Mouse (Mus musculus) right cerebral cortex, postnatal 10 days (tissue): ENCODE results near the gene Tldc2.
A peak's percentile ranks its signal among the peaks of the same experiment; 100 is the strongest.

ENCODE experiments used
- DNase-seq, 2 experiments: peaks; one replicate each; pipeline ENCODE4 v3.0.0; 2021; ENCODE audit warnings: low spot score in 2 of 2

The Tldc2 gene

DNA sequence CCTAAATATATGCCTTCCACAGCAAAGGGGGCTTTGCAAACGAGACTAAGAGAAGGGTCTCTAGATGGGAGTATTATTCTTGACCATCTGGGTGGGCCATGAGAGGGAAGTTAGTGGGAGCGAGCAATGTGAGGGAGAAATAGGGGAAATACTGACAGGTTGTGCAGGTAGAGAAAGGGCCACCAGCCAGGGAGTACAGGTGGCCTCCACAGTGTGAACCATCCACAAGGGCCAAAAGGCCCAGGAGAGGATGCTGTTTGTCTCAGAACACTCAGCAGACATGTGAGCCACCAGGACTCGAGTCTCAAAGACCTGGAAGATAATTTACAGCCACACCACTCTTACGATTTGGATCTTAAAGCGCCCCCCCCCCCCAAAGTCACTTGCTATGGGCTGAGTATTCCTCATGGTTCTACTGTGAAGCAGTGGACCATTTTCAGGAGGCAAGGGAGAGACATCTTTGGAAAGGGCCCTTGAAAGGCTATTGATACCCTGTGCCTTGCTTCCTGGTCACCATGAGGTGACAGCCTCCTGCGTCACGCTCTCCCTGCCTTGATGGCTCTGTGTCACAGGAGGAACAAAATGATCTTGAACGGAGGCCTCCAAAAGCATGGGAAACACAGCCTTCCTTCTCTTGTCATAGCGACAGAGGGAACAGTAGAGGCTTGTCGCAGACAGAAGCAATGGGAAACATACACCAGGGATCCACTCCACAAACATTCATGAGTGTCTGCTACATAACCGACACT lies 26.1 kb upstream of the Tldc2 start:
- no peak for DNase-seq

DNA sequence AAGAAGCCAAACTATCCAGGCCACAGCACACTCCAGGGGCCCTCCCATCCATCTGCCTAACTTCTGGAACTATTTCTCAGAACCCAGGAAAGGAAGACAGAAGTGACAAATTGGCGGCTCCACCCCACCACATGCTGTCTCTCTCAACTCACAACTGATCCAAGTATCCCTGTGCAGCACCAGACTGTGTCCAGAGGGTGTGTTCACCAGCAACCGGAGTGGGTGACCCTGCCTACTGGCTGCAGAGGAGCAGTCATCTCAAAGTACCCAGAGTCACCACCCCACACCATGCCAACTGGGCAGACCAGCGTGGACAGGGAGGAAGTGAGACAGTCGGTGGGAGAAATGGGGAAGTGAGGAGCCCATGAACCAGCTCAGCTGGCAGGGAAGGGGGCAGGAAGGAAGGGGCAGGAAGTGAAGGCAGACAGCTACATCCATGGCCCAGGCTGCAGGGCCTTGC lies 23.6 kb upstream of the Tldc2 start:
- peak; percentile 76 to 79 for DNase-seq

DNA sequence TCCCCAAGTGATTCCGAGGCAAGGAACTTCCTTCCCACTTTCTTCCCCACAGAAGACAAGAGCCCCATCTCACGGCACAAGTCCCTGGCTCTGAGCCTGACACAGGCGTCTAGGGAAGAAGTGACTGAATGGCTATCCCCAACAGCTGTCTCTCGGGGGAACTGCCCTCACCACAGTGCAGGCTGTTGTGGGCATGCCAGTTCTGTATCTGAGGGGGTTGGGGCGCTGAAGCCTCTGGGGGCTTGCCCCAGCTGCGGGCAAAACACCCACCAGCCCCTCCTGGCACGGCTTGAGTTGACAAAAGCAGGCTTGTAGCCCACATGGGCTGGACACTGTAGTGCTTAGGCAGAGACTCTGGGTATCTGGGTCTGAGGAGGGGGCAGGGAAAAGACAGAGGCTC lies 22.7 kb upstream of the Tldc2 start:
- DNase-seq = peak; percentile 81 to 83

DNA sequence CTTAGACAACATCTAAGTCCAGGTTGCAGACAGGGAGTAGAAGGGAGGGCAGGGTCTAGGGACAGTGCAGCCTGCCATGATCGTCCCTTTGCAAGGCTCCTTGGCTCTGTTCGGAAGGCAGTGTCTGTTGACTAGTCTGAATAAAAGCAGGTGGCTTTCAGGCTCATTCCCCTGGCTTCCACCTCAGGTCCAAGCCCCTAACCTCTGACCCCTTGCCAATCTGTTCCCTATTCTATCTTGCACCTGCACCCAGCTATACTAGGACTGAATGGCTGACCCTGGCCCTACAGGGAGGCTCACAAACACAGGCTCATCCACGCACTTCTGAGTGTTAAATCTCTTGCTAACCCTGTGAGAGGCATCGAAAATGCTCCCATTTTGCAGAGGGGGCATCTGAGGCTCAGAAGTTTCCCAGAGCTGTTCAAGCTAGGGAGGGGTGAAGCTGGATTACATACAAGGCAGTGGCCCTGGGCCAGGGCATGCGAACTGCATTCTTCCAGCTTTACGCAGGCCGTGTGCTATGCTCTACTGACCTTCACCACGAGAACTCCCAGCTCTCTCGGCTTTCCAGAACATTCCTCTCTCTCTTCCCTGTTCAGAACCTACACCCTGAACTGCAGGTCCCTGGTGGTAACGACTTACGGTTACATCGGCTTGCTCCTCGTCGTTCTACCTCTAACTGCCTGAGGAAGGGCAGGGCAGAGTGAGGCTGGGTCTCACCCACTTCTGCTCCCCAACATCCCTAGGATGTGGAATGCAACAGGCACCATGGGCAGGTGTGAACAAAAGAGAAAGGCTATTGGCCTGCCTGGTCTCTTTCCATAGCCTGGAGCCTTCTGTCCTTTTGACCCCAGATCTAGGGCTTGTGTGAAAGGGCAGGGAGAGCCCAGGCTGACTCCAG lies 21.6 kb upstream of the Tldc2 start:
- no peak for DNase-seq

DNA sequence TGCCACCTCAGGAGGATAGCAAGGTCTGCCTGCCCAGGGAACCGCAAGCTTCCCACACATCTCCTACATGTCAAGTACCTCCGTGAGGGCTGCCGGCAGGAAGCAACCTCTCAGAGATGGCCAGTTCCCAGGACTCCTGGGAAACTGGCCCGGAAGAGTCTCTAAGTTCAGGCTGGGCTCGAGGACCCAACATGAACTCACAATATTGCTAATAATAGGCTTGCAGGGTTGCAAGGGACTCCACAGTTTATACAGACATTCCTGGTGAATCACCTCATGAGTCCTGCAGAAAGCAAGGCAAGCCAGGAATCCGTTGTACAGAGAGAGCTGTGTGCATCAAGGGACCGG lies 21.0 kb upstream of the Tldc2 start:
- DNase-seq = no peak

DNA sequence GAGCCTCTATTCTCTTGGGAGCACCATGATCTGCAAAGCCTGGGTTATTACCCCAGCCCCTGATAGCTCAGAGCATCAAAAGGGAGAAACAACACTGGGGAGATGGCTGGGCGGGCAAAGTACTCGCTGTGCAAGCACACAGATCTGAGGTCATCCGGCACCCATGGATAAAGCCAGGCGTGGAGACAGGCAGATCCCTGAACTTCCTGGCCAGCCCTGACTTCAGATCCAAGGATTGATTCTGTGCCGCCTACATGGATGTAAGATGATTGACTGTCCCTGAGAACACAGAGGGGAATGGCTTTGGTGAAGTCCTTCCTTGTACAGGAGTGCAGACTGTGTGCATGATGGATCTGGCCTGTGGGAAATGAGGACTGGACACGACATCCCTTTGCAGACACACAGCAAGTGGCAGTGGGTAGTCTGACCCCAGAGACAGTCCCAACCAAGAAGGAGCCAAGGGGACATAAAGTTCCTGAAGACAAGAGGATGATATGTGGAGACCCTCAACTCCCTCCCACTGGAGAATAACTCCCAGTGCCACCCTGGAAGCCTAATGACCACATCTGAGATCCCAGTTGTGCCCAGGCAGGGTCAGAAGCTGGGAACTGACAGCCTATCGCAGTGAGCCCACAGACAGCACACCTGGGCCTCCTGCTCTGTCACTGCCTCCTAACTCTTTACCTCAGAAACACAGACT lies 20.0 kb upstream of the Tldc2 start:
- no peak for DNase-seq

DNA sequence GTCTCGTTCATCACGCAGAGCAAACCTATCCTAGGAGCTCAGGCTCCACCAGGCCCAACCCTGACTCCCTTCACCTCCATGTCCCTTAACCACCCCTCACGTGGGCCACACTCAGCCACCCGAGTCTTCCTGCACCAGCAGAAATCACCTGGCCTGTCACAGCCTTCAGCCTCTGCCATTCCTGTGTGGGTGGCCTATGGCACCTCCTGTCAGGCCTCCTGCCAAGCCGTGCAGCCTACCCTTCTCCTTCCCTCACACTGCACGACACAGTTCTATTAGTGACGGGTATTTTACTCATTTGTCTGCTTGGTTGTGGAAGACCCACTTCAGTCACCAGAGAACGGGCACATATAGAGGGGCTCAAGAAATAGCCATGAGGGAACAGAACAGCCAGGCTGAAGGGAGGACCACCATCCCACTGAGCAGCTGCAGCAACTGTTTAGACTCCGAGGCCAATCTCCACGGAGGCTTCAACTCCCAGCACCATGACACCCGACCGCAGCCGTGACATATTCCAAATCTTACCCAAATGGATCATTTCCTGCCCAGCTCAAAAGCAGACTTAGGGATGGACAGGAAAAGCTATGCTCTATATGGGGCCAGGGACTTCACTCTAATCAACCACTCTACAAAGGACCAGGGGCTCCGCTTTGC lies 18.0 kb upstream of the Tldc2 start:
- DNase-seq = no peak

DNA sequence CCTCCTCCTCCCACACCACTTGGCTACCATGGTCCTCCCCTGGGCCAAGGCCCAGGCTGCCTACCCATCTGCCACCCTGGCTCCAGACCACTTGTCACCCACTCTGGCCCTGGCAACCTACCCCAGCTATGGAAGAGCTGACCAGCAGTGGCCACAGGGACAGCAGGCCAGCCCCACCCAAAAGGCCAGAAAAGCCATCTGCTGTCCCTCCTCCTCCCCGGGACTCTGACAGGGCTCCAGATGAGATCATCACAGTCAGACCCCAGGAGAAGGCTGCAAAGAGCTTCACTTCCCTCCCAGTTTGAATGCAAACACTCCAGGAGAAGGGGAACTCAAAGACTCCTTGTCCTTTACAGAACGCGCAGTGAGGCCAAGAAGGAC lies 17.5 kb upstream of the Tldc2 start:
- DNase-seq = peak in 1 of 2 experiments; percentile 48

DNA sequence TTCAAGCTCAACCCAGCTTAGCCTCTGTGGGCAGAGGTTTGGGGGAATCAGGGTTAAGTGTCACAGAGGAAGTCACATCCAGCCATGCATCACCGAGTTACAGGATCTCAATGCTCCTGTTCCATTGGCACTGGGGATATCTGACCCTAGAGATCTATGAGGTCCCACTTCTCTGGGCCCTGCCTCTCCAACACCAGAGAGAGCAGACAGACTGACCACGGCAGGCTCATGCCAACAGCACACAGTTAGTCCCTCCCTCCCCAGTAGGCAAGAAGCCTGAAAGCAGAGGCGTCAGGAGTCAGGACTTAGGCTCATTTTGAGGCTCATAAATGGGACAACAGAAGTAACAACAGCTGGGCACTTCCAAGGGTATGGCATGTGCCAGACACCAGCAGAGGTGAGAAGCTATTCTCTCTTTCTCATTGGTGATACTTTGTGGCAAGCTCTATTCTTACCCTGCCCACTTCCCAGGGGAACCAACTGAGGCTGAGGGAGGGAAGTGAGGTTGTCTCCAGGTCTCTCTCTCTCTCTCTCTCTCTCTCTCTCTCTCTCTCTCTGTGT lies 17.0 kb upstream of the Tldc2 start:
- no peak for DNase-seq

DNA sequence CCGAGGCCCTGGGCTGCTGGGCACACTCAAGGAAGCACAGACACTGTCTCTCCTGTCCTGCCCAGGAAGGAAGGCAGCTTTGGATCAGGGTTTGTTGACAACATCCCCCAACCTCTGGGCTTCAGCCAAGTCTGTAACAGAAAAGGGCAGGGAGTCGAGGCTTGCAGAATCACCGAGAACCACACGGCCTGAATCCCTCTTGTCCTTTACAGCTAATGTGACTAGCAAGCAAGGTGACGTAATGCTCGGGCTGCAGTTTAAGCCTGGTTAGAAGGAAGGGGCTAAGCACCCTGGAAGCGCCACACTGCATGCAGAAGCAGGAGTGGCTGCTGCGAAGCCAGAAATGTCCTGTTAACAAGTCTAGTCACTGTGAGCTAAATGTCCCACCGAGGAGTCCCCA lies 16.5 kb upstream of the Tldc2 start:
- peak; percentile 71 to 75 for DNase-seq

DNA sequence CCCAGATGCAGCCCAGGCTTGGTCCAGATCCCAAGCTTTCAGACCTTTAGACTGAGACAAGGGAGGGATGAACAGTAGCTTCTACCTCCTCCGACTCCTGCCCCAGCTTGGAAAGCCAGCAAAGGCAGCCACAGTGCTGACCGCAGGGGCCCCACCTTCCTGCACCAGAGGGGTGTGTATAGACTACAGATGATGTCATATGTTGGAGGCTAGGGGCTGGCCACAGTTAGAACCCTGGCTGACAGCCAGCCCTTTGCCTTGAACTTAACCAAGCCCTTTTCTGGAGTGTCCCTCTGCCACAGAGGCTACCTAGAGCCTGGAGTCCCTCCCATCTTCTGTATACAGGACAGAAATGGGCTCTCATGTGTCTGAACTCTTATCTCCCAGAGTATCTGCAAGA lies 15.3 kb upstream of the Tldc2 start:
- DNase-seq = peak; percentile 61 to 65

DNA sequence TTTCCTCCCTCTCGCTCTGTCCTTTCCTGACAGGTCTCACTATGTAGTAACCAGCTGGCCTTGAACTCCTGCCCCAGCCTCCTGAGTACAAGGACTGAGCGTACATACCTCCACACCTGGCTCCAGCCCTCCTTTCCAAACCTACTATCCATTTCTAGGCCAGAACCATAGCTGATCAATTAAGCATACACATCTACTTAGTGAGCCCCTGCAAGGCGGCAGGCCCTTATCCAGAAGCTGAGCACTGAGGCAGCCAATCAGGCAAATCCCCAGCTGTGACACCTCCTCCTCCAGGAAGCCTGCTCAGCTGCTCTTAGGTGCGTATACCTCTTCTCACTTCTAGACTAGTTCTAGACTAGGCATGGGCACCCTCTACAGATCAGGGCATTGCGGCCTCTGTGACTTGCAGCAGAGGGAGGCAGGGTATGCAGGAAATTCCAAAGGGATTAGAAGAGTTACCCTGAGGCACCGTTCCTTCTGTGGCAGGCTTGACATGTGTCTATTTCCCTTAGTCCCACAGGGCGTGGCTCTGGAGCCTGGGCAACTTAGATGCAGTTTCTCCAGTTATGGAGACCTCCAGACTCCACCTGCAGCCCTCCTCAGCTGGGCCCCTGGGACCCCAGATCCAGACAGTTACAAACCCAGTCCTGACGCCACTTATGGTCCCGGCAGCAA lies 14.4 kb upstream of the Tldc2 start:
- no peak for DNase-seq

DNA sequence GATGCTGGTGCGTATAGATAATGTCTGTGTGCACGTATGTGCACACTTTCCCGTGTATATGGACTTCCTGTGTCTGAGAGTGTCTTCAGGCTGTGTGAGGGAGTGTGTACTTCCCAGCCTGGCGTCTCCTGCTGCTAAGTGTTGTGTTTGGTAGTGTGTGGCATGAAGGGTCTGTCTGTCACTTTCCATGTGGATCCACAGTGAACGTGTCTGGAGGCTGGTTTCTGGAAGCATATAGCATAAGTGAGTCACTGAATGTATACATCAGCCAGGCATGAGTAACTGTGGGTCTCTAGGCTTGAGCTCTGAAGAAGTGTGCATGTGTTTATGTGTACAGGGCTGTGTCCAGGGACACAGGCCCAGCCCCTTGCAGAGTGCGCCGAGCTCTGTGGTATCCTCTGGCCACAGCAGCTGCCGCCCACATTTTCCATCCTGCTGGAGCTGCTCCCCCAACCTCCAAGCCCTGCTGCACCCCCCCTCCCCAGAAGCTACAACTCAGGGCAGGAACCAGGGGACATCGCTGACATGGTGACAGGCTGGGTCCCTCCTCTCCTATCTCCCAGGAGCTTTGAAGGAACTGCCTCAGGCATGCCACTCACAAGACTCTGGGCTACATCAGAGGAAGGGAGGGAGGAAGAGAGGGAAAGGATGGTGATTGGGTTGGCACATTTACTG lies 13.3 kb upstream of the Tldc2 start:
- DNase-seq = no peak

DNA sequence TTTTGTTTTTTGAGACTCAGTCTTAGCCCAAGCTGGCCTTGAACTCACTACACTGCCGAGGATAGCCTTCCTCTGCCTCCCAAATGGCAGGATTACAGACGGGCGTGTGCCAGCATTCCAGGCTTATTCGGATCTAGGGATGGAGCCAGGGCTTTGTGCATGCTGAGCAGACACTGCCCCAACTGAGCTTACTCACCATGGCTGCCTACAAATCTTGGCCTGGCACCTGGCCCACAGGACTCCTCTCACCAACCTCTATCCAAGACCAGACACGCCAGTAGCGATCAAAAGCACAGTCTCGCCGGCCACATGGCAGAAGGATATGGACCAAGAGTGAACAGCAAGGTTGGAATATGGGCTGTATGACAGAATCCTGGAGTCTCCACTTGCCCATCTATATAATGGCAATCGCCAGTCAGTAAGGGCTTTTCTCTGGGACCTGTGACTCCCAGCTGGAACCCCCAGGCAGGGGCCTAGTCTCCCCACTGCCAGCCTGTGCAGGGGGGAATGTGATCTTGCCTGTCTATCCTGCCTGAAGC lies 12.6 kb upstream of the Tldc2 start:
- DNase-seq = peak; percentile 68 to 71

DNA sequence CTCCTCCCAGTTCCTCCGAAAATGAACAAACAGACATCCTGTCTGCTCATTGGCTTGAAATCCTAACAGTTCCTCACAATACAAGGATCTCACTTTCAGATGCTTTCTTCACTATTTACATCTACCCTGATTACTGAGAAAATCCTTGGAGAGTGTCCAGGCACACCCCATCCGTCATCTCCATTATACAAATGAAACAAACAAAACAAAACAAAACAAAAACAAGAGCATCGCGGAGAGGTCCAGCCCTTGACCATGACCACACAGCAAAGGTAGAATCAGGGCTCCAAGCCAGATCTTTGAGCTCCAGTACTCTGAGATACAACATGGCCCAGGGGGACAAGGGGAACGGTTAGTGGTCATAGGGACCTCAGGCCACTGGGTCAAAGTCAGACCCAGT lies 12.1 kb upstream of the Tldc2 start:
- no peak for DNase-seq

DNA sequence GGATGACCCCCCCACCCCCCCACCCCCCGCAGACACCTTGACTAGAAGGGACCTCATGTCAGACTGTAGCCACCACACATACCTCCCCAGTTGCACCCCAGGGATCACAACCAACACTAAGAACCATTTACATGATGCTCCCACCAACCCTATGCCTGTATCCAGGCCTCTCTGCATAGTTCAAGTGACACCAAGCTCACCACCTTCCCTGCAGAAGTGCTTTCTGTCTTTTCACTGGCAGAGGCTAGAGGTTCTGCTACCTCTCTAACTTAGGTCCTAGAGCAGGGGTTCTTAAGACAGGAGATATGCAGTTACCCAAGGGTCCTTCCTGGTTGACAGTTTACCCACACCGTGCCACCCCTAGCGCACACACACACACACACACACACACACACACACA lies 11.6 kb upstream of the Tldc2 start:
- DNase-seq = no peak

DNA sequence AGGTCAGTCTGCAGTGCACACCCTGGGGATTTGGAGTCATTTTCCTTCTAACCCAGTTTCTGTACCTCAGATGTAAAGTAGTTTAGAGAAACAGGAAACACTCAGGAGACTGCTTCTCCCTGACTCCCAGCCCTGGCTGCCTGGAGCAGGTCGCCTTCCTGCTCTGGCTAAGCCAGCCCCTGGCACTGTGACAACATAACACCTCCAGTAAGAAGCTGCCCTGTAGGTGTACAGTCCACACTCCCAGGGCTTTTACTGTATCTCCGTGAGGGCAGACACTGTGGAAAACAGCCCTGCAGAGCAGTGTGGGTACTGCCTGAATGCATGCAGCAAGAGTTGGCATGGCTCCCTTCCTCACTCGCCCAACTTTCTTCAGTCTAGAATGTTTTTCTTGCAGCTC lies 11.2 kb upstream of the Tldc2 start:
- DNase-seq = peak; percentile 69 to 71

DNA sequence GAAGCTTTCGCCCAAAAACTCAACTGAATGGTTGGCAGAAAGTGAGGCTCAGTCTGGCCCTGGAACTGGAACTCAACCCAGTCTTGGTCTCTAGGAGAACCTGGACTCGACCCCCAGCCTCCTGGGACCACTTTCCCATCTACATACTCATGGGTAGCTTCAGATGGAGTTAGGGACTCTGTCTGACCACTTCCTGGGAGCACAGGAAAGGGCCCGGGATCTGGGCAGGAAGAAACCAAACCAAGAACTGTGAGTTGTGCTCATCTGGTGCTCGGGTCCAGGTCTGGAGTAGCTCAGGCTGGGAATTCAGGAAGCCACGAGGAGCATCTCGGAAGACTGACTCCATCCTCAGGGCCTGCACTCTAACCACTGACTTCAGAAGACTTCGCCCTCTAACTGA lies 10.3 kb upstream of the Tldc2 start:
- no peak for DNase-seq

DNA sequence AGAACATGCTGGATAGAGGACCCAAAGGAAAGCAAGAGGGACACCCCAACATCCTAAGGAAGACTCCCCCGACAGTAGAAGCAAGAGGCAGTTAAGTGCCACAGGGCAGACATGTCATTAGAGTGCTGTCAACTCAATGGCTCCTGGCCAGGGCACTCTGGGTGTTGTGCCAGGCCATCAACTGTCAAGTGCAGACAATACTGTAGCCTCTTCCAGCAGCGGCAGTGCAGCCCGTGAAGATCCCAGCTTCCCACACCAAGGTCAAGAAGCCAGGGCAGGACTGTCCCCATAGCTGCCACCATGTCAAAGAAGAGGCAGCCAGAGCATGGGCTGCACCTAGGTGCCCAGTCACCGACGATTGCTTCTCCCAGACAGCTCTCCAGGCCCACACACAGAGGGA lies 9.7 kb upstream of the Tldc2 start:
- DNase-seq = peak; percentile 79 to 80

DNA sequence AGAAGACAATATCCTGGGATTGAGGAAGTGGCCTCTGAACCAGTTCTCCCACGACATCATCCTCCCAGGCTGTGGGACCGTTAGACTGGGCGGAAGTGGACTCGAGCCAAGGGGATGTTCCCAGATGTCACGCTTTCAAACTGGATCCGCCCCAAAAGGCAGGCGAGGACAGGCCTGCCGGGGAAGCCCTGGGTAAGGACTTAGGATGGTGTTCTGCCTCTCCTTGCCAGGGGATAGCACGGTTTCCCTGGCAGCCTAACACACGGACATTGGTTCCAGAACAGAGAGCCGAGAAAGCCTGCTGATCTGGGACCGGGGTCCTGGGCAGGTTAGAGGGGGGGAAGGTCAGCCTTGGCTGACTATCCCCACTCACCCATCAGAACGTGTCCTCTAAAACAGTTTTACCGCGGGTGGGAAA lies 9.2 kb upstream of the Tldc2 start:
- DNase-seq = peak; percentile 87 to 89
